Mouse (Mus musculus) testis, adult 2 months (tissue): ENCODE results near the gene Trmt13.

Experiments used
- CTCF ChIP-seq: fragments of 200-500 bp; IDR thresholded peaks from 2 replicates; pipeline ENCODE4 v1.5.1; 2012; ENCODE audit warnings: low read depth, mild to moderate bottlenecking, inconsistent platforms, low read length, moderate library complexity; ENCODE audit not compliant: control insufficient read depth, insufficient read depth, insufficient replicate concordance
- POLR2A ChIP-seq: fragments of 200-500 bp; IDR thresholded peaks from 2 replicates; pipeline ENCODE4 v1.6.1; 2012; ENCODE audit warnings: low read depth, mild to moderate bottlenecking, inconsistent platforms, low read length, moderate library complexity; ENCODE audit not compliant: control insufficient read depth

DNA sequence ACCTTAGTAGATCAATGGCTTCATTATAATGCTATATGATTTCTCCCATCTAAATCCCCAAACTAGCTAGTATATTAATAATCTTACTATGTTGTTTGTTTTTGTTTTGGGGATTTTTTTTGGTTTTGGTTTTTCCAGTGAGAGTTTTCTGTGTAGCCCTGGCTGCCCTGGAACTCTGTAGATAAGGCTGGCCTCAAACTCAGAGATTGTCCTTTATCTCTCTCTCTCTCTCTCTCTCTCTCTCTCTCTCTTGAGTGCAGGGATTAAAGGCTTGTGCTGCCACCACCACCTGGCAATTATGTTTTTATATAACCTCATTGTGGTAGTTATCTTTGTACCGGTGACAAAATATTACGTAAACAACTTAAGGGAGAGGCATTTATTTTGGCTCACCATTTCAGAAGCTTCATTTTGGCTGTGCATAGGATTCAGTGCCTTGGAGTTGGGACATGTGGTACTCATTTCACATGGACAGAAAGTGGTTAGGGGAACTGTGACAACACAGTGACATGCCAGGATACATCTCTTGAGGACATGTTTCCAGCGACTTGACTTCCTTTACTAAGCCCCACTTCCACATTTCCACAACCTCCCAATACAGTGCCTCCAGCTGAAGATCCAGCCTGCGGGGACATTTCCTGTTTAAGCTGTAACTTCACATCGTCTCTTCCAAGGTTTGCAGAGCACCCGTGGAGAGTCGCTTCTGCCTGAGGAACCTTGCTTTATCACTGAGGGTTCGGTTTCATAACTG is 1.1 kb upstream of the Trmt13 start:
- TF ChIP-seq POLR2A (no peak), CTCF (no peak)
